Mouse (Mus musculus) myocyte (in vitro differentiated cells): ENCODE results near the gene Smarcb1. TPM values are rescaled to one million over a fixed set of nuclear protein-coding genes. Genes with fewer than 3 reads are reported as not detected.

Source experiments
- H3K27me3 ChIP-seq: one replicate; pipeline ENCODE4 v1.6.1; 2011; ENCODE audit not compliant: control insufficient read depth, insufficient read depth, insufficient read length
- H3K36me3 ChIP-seq: one replicate; pipeline ENCODE4 v1.6.1; 2011; ENCODE audit not compliant: control insufficient read depth, insufficient read depth
- H3K4me2 ChIP-seq: one replicate; pipeline ENCODE4 v1.6.1; 2011; ENCODE audit warnings: low read depth, control low read depth
- H3K4me3 ChIP-seq: one replicate; pipeline ENCODE4 v1.5.1; 2011; ENCODE audit warnings: mild to moderate bottlenecking, control low read depth, moderate library complexity
- H3K79me2 ChIP-seq: one replicate; pipeline ENCODE4 v1.6.1; 2011; ENCODE audit not compliant: control insufficient read depth, insufficient read depth
- H3ac ChIP-seq: one replicate; pipeline ENCODE4 v1.6.1; 2011; ENCODE audit not compliant: control insufficient read depth, insufficient read length
- CEBPB ChIP-seq: IDR thresholded peaks from 2 replicates; pipeline ENCODE4 v1.6.1; 2011; ENCODE audit warnings: mild to moderate bottlenecking, moderate library complexity; ENCODE audit not compliant: poor library complexity, insufficient read depth, severe bottlenecking
- E2F4 ChIP-seq: IDR thresholded peaks from one replicate; pipeline ENCODE4 v1.6.1; 2011; ENCODE audit warnings: mild to moderate bottlenecking, control low read depth, moderate library complexity; ENCODE audit not compliant: insufficient read depth
- MAX ChIP-seq: IDR thresholded peaks from one replicate; pipeline ENCODE4 v1.6.1; 2011; ENCODE audit warnings: low read depth, mild to moderate bottlenecking, control low read depth
- MYOD1 ChIP-seq, 3 experiments: IDR thresholded peaks; one replicate each; pipeline ENCODE4 v1.6.1; 2011; ENCODE audit warnings: control low read depth in 2 of 3, low read depth in 2 of 3, mild to moderate bottlenecking in 2 of 3, moderate library complexity in 1 of 3; ENCODE audit not compliant: insufficient read length in 2 of 3, control insufficient read depth in 1 of 3
- MYOG ChIP-seq, 3 experiments: IDR thresholded peaks; one replicate each; pipeline ENCODE4 v1.6.1; 2011; ENCODE audit warnings: control low read depth in 2 of 3, low read depth in 2 of 3, mild to moderate bottlenecking in 2 of 3; ENCODE audit not compliant: insufficient read length in 2 of 3, control insufficient read depth in 1 of 3, insufficient read depth in 1 of 3
- POLR2A ChIP-seq: IDR thresholded peaks from one replicate; pipeline ENCODE4 v1.6.1; 2011; ENCODE audit warnings: low read depth, mild to moderate bottlenecking, control low read depth, moderate library complexity; ENCODE audit not compliant: insufficient read length
- POLR2AphosphoS2 ChIP-seq: IDR thresholded peaks from one replicate; pipeline ENCODE4 v1.6.1; 2011; ENCODE audit warnings: low read depth, control low read depth; ENCODE audit not compliant: insufficient read length
- REST ChIP-seq: IDR thresholded peaks from one replicate; pipeline ENCODE4 v1.6.1; 2011; ENCODE audit warnings: mild to moderate bottlenecking, control low read depth, moderate library complexity; ENCODE audit not compliant: insufficient read depth, insufficient read length
- SRF ChIP-seq: IDR thresholded peaks from one replicate; pipeline ENCODE4 v1.6.1; 2011; ENCODE audit warnings: low read depth; ENCODE audit not compliant: control insufficient read depth, insufficient read length
- TCF12 ChIP-seq: IDR thresholded peaks from one replicate; pipeline ENCODE4 v1.6.1; 2011; ENCODE audit warnings: mild to moderate bottlenecking, control low read depth; ENCODE audit not compliant: poor library complexity, insufficient read depth, severe bottlenecking
- TCF3 ChIP-seq: IDR thresholded peaks from one replicate; pipeline ENCODE4 v1.6.1; 2011; ENCODE audit warnings: low read depth, control low read depth; ENCODE audit not compliant: insufficient read length
- USF1 ChIP-seq: IDR thresholded peaks from one replicate; pipeline ENCODE4 v1.6.1; 2011; ENCODE audit warnings: low read depth, mild to moderate bottlenecking, control low read depth, moderate library complexity
- polyA plus RNA-seq: library from polyadenylated mRNA; unstranded; fragments of >200 nt; fragmentation: generic; extraction: Trizol; gene quantifications from one replicate; pipeline ENCODE4 v1.2.1, GENCODE M21; 2012; ENCODE audit warnings: missing spikeins

Smarcb1 gene
- polyA plus RNA-seq, 1 experiment, result 142 TPM

- no peak for TF ChIP-seq USF1
- TF ChIP-seq CEBPB, result no peak
- no peak for TF ChIP-seq POLR2AphosphoS2
- no peak for TF ChIP-seq E2F4
- no peak for TF ChIP-seq MYOD1 (IDR thresholded peaks at IDR 0.05; ENCODE audit: control insufficient read depth in 1 of 3, insufficient read length in 2 of 3, low read depth in 2 of 3)
- no peak for TF ChIP-seq REST
- TF ChIP-seq TCF3, result no peak
- no peak for TF ChIP-seq MAX
- TF ChIP-seq TCF12, result no peak
- no peak for TF ChIP-seq POLR2A
- TF ChIP-seq SRF, result no peak
- no peak for TF ChIP-seq MYOG (IDR thresholded peaks at IDR 0.05; ENCODE audit: control insufficient read depth in 1 of 3, insufficient read depth in 1 of 3, insufficient read length in 2 of 3, low read depth in 2 of 3)
- no peak overlapping the region for H3ac ChIP-seq
Measured at GRCm38 (mm10) chr10:75915557-75915956, 5.9 kb downstream of the Smarcb1 start.

GRCm38 (mm10) chr10:75913013-75913589 is 8.3 kb downstream of the Smarcb1 start:
- no peak overlapping the region for H3K4me2 ChIP-seq
- no peak overlapping the region for H3ac ChIP-seq
- peaks cover 40% of the 10 kb centered on the region for H3K79me2 ChIP-seq
- no peak for TF ChIP-seq E2F4
- TF ChIP-seq POLR2A, result no peak
- TF ChIP-seq POLR2AphosphoS2, result peak; percentile 10
- TF ChIP-seq SRF, result no peak
- TF ChIP-seq MYOD1 (IDR thresholded peaks at IDR 0.05; ENCODE audit: control insufficient read depth in 1 of 3, insufficient read length in 2 of 3, low read depth in 2 of 3), result peak in 1 of 3 experiments; percentile 89
- no peak for TF ChIP-seq USF1
- TF ChIP-seq MAX, result no peak
- TF ChIP-seq REST, result no peak
- TF ChIP-seq TCF12, result peak; percentile 4
- TF ChIP-seq MYOG (IDR thresholded peaks at IDR 0.05; ENCODE audit: control insufficient read depth in 1 of 3, insufficient read depth in 1 of 3, insufficient read length in 2 of 3, low read depth in 2 of 3), result peak in 1 of 3 experiments; percentile 41
- TF ChIP-seq CEBPB, result no peak
- TF ChIP-seq TCF3, result no peak
- no peak overlapping the region for H3K4me3 ChIP-seq
- no peaks in the 10 kb centered on the region for H3K27me3 ChIP-seq
- peaks cover 37% of the 10 kb centered on the region for H3K36me3 ChIP-seq

More at GRCm38 (mm10) chr10:75915557-75915956, 5.9 kb downstream of the Smarcb1 start:
- peaks cover 64% of the 10 kb centered on the region for H3K79me2 ChIP-seq
- peaks cover 23% of the 10 kb centered on the region for H3K36me3 ChIP-seq
- no peaks in the 10 kb centered on the region for H3K27me3 ChIP-seq
- no peak overlapping the region for H3K4me2 ChIP-seq
- H3K4me3 ChIP-seq, result no peak overlapping the region

- no peak overlapping the region for H3K4me2 ChIP-seq
- H3K79me2 ChIP-seq, result peaks cover 16% of the 10 kb centered on the region
- TF ChIP-seq REST (no peak), POLR2AphosphoS2 (no peak), USF1 (no peak), CEBPB (no peak), TCF3 (no peak), MYOD1 (IDR thresholded peaks at IDR 0.05; ENCODE audit: control insufficient read depth in 1 of 3, insufficient read length in 2 of 3, low read depth in 2 of 3) (no peak), TCF12 (no peak), E2F4 (no peak), SRF (no peak), MYOG (IDR thresholded peaks at IDR 0.05; ENCODE audit: control insufficient read depth in 1 of 3, insufficient read depth in 1 of 3, insufficient read length in 2 of 3, low read depth in 2 of 3) (no peak)
- H3ac ChIP-seq, result no peak overlapping the region
- H3K36me3 ChIP-seq, result peaks cover 54% of the 10 kb centered on the region
- H3K27me3 ChIP-seq, result no peaks in the 10 kb centered on the region
- no peak overlapping the region for H3K4me3 ChIP-seq
Measured at GRCm38 (mm10) chr10:75910698-75911097, 10.7 kb downstream of the Smarcb1 start.

GRCm38 (mm10) chr10:75906882-75907281 is 14.5 kb downstream of the Smarcb1 start:
- H3K4me3 ChIP-seq, result no peak overlapping the region
- H3K4me2 ChIP-seq, result no peak overlapping the region
- no peaks in the 10 kb centered on the region for H3K27me3 ChIP-seq
- no peak overlapping the region for H3ac ChIP-seq
- peaks cover 6% of the 10 kb centered on the region for H3K79me2 ChIP-seq
- no peak for TF ChIP-seq MYOG (IDR thresholded peaks at IDR 0.05; ENCODE audit: control insufficient read depth in 1 of 3, insufficient read depth in 1 of 3, insufficient read length in 2 of 3, low read depth in 2 of 3)
- TF ChIP-seq REST, result no peak
- H3K36me3 ChIP-seq, result peaks cover 83% of the 10 kb centered on the region

- Histone ChIP-seq H3K36me3 (peaks cover 72% of the 10 kb centered on the region), H3K4me2 (no peak overlapping the region), H3K79me2 (peaks cover 10% of the 10 kb centered on the region), H3K27me3 (no peaks in the 10 kb centered on the region), H3K4me3 (no peak overlapping the region), H3ac (no peak overlapping the region)
- TF ChIP-seq TCF12, result no peak
- no peak for TF ChIP-seq MAX
- TF ChIP-seq CEBPB, result no peak
- no peak for TF ChIP-seq POLR2A
- no peak for TF ChIP-seq MYOD1 (IDR thresholded peaks at IDR 0.05; ENCODE audit: control insufficient read depth in 1 of 3, insufficient read length in 2 of 3, low read depth in 2 of 3)
- TF ChIP-seq USF1, result no peak
- no peak for TF ChIP-seq E2F4
- no peak for TF ChIP-seq MYOG (IDR thresholded peaks at IDR 0.05; ENCODE audit: control insufficient read depth in 1 of 3, insufficient read depth in 1 of 3, insufficient read length in 2 of 3, low read depth in 2 of 3)
- no peak for TF ChIP-seq REST
- no peak for TF ChIP-seq POLR2AphosphoS2
- no peak for TF ChIP-seq SRF
- TF ChIP-seq TCF3, result no peak
Measured at GRCm38 (mm10) chr10:75904391-75904790, 17.0 kb downstream of the Smarcb1 start.
